Mouse (Mus musculus): Measurements from ENCODE around the gene Acot2. TPM values are rescaled to one million over a fixed set of nuclear protein-coding genes. Genes with fewer than 3 reads are reported as not detected.

Gene Acot2
- polyA plus RNA-seq, 2 experiments = 2.7 to 6.0 TPM

- no peak overlapping the region for H3K27ac ChIP-seq
- TF ChIP-seq CTCF (IDR thresholded peaks at IDR 0.05; ENCODE audit: low read depth) (no peak), EP300 (IDR thresholded peaks at IDR 0.05; ENCODE audit: low read depth) (no peak)
- no peak overlapping the region for H3K9ac ChIP-seq (replicated peaks)
- ATAC-seq (ENCODE audit: insufficient read depth) = peak; percentile 55; the same call in 1 of the 2 replicates
- no peaks in the 10 kb centered on the region for H3K36me3 ChIP-seq (replicated peaks; ENCODE audit: control insufficient read depth, insufficient read depth, low read depth)
- H3K4me2 ChIP-seq (ENCODE audit: low read depth) = no peak overlapping the region
- 58% methylated on average over 5 of the region's 5 CpGs for WGBS (ENCODE audit: insufficient replicate concordance)
- peaks cover 7% of the 10 kb centered on the region for H3K27me3 ChIP-seq (ENCODE audit: control insufficient read depth, insufficient read depth, low read length)
- H3K4me1 ChIP-seq (replicated peaks; ENCODE audit: control insufficient read depth in 2 of 2, insufficient read depth in 2 of 2, low read length in 1 of 2) = peaks cover 0 to 2% of the 10 kb centered on the region in 2 experiments; a peak in 1 of 4 replicates
- H3K4me3 ChIP-seq (ENCODE audit: insufficient read depth in 1 of 2, low read depth in 2 of 2, low read length in 2 of 2) = no peak overlapping the region
- DNase-seq (ENCODE audit: low read depth in 3 of 3, low spot score in 3 of 3) = no peak
- H3K9me3 ChIP-seq (ENCODE audit: control insufficient read depth, low read length) = no peaks in the 10 kb centered on the region
Measured at GRCm38 (mm10) chr12:84042248-84042647, 54.6 kb downstream of the Acot2 start.

Other genes starting within 250 kb of the Acot2 start
- gene Papln, start 224.2 kb upstream of the Acot2 start, polyA plus RNA-seq (2012; rRNA removed) = 1.2 and 1.7 TPM in 2 replicates
- 0.27 and 0.81 TPM in 2 replicates for gene Papln, start 224.2 kb upstream of the Acot2 start, polyA plus RNA-seq (2014; fragmentation: Nextera tagmentation; extraction: Ambion mirVana)
- gene Numb, start 65.9 kb upstream of the Acot2 start, polyA plus RNA-seq (2012; rRNA removed) = 13.1 and 14.0 TPM in 2 replicates
- gene Numb, start 65.9 kb upstream of the Acot2 start, polyA plus RNA-seq (2014; fragmentation: Nextera tagmentation; extraction: Ambion mirVana) = 9.7 and 11.3 TPM in 2 replicates
- gene Riox1, start 37.3 kb upstream of the Acot2 start, polyA plus RNA-seq (2012; rRNA removed) = 7.8 and 8.1 TPM in 2 replicates
- 6.8 and 7.3 TPM in 2 replicates for gene Riox1, start 37.3 kb upstream of the Acot2 start, polyA plus RNA-seq (2014; fragmentation: Nextera tagmentation; extraction: Ambion mirVana)
- not detected in 2 replicates for gene Heatr4, start 3.0 kb upstream of the Acot2 start, polyA plus RNA-seq (2012; rRNA removed)
- not detected in 2 replicates for gene Heatr4, start 3.0 kb upstream of the Acot2 start, polyA plus RNA-seq (2014; fragmentation: Nextera tagmentation; extraction: Ambion mirVana)
- 12.8 and 14.7 TPM in 2 replicates for gene Acot1, start 21.6 kb downstream of the Acot2 start, polyA plus RNA-seq (2012; rRNA removed)
- gene Acot1, start 21.6 kb downstream of the Acot2 start, polyA plus RNA-seq (2014; fragmentation: Nextera tagmentation; extraction: Ambion mirVana) = 28.3 and 35.7 TPM in 2 replicates
- gene Acot4, start 50.5 kb downstream of the Acot2 start, polyA plus RNA-seq (2012; rRNA removed) = 4.8 and 5.0 TPM in 2 replicates
- gene Acot4, start 50.5 kb downstream of the Acot2 start, polyA plus RNA-seq (2014; fragmentation: Nextera tagmentation; extraction: Ambion mirVana) = 7.9 and 8.4 TPM in 2 replicates
- gene Gm49366, start 51.1 kb downstream of the Acot2 start, polyA plus RNA-seq (2012; rRNA removed) = not detected in 2 replicates
- gene Gm49366, start 51.1 kb downstream of the Acot2 start, polyA plus RNA-seq (2014; fragmentation: Nextera tagmentation; extraction: Ambion mirVana) = not detected in 2 replicates
- gene Acot3, start 64.3 kb downstream of the Acot2 start, polyA plus RNA-seq (2012; rRNA removed) = 2.0 and 2.6 TPM in 2 replicates
- gene Acot3, start 64.3 kb downstream of the Acot2 start, polyA plus RNA-seq (2014; fragmentation: Nextera tagmentation; extraction: Ambion mirVana) = 3.7 and 4.4 TPM in 2 replicates
- gene Acot5, start 81.5 kb downstream of the Acot2 start, polyA plus RNA-seq (2012; rRNA removed) = not detected in 2 replicates
- gene Acot5, start 81.5 kb downstream of the Acot2 start, polyA plus RNA-seq (2014; fragmentation: Nextera tagmentation; extraction: Ambion mirVana) = not detected in 2 replicates
- gene Acot6, start 112.8 kb downstream of the Acot2 start, polyA plus RNA-seq (2012; rRNA removed) = 0.87 and 1.0 TPM in 2 replicates
- 0.48 and 0.77 TPM in 2 replicates for gene Acot6, start 112.8 kb downstream of the Acot2 start, polyA plus RNA-seq (2014; fragmentation: Nextera tagmentation; extraction: Ambion mirVana)
- 0.39 and 0.44 TPM in 2 replicates for gene Dnal1, start 126.5 kb downstream of the Acot2 start, polyA plus RNA-seq (2012; rRNA removed)
- gene Dnal1, start 126.5 kb downstream of the Acot2 start, polyA plus RNA-seq (2014; fragmentation: Nextera tagmentation; extraction: Ambion mirVana) = 0.04 and 0.15 TPM in 2 replicates
- gene Pnma1, start 160.6 kb downstream of the Acot2 start, polyA plus RNA-seq (2012; rRNA removed) = 0.09 and 0.10 TPM in 2 replicates
- gene Pnma1, start 160.6 kb downstream of the Acot2 start, polyA plus RNA-seq (2014; fragmentation: Nextera tagmentation; extraction: Ambion mirVana) = 0.05 and 0.11 TPM in 2 replicates
- gene Elmsan1, start 231.0 kb downstream of the Acot2 start, polyA plus RNA-seq (2012; rRNA removed) = 3.9 and 4.3 TPM in 2 replicates
- 4.5 and 5.1 TPM in 2 replicates for gene Elmsan1, start 231.0 kb downstream of the Acot2 start, polyA plus RNA-seq (2014; fragmentation: Nextera tagmentation; extraction: Ambion mirVana)